Mouse (Mus musculus) retina, postnatal 1 day (tissue): ENCODE data around the gene Psg27.
"Not testable (repeated sequence)": the region's sequence is repeated elsewhere in the genome, so short reads cannot be mapped to it uniquely, and the experiment has no call there.

ENCODE experiments used
- DNase-seq: peaks from one replicate; pipeline ENCODE4 v3.0.0-alpha.2; 2012

Gene Psg27

DNA sequence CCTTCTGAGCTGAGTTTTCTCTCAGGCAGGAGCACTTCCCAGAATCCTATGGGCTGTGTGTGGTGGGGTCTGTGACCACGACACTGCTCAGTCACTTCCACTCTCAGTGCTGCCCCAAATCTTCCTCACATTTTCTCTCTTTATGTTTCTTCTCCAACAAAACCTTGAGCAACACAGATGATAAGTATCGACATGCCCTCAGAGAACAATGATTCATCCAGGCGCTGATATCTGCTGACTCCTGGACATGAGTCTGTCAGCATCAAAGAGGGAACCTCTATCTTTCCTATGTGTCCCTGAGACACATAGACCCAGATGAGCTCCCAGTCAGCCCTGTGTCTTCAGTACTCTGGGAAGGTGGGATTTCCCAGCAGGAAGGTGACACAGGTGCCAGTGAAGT lies at the start of gene Psg27:
Gene Psg27 (minus strand): TSS at position 101 of the 400 bp plus-strand sequence.
- no peak for DNase-seq

DNA sequence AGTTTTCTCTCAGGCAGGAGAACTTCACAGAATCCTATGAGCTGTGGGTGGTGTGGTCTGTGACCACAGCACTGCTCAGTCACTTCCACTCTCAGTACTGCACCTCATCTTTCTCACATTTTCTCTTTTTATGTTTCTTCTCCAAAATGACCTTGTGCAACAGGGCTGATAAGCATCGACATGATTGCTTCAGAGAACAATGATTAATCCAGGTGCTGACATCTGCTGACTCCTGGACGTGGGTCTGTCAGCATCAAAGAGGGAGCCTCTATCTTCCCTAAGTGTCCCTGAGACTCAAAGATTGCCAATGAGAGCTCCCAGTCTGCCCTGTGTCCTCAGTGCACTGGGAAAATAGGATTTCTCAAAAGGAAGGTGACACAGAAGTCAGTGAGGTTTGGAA lies 49.3 kb upstream of the Psg27 start, which contains the start of gene Psg23:
Gene Psg23 (minus strand): TSS at position 101 of the 400 bp plus-strand sequence.
- DNase-seq, result not testable (repeated sequence)

- no peak for DNase-seq
Measured at GRCm38 (mm10) chr7:18559850-18560249, 7.3 kb downstream of the Psg27 start.

DNA sequence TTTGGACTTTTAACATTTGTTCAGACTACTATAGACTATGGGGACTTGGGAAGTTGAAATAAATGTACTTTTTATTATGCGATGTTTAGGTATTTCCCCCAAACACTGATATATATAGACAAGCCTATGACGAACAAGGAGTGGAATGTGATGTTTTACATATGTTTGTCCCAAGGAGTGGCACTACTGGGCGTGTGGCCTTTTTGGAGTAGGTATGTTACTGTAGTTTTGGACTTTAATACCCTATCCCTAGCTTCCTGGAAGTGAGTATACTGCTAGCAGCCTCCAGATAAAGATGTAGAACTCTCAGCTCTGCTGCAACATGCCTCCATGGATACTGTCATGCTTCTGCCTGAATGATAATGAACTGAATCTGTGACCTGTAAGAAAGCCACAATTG lies 11.4 kb downstream of the Psg27 start:
- not testable (repeated sequence) for DNase-seq

DNA sequence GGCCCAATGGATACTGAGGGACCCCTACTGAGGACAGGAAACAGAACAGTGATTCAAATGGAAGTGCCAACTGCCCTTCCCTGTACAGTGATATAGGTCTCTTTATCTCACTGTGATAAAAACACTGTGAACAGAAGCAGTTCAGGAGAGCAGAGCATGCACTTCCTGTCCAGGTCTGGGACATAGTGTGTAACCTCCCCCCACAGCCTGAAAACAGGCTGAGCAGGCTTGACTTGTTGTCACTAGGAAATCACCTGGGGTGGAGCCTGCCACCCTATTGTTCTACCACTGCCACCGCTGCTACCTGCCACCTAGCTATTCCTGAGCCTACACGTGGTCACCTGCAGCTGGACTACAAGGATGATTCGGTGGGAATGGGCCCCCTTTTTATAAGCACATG lies 33.7 kb downstream of the Psg27 start:
- DNase-seq, result no peak

DNA sequence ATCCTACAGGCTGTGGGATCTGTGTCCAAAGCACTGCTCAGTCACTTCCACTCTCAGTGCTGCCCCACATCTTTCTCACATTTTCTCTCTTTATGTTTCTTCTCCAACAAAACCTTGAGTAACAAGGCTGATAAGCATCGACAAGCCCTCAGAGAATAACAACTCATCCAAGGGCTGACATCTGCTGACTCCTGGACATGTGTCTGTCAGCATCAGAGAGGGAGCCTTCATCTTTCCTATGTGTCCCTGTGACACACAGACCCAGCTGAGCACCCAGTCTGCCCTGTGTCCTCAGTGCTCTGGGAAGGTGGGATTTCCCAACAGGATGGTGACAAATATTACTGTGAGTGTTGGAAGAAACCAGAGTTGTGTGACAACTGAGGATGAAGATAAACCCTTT lies 34.9 kb downstream of the Psg27 start, which contains the start of gene Psg25:
Gene Psg25 (minus strand): TSS at position 101 of the 400 bp plus-strand sequence.
- no peak for DNase-seq

- no peak for DNase-seq
Measured at GRCm38 (mm10) chr7:18524668-18525067, 42.4 kb downstream of the Psg27 start.

- not testable (repeated sequence) for DNase-seq
Measured at GRCm38 (mm10) chr7:18512848-18513247, 54.3 kb downstream of the Psg27 start.

- DNase-seq, result not testable (repeated sequence)
Measured at GRCm38 (mm10) chr7:18512417-18512816, 54.7 kb downstream of the Psg27 start.

DNA sequence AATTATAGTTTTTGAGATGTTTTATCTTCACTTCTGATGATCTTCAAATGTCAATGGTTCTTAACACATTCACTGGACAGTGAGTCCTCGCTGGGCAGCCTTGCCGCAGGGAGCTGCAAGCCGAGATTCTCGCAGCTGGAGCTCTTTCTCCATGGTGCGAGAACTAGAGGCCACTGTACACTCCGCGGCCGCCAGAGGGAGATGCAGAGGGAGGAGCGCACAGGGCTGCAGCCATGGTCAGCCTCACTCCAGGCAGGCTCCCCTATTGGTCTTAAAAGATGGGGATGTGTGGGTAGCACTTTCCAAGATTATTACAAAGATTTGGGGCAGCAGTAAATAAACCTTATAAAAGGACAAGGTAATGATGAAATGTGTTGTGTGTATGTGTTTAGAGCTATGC lies 55.6 kb downstream of the Psg27 start:
- no peak for DNase-seq
